Mouse (Mus musculus): ENCODE measurements at regions not wholly inside any gene's neighbourhood (a gene's known extent, or its start where the extent isn't known, plus 50 kb on each side); places are given as distances from the start of the nearest gene placed in this dataset.

DNA sequence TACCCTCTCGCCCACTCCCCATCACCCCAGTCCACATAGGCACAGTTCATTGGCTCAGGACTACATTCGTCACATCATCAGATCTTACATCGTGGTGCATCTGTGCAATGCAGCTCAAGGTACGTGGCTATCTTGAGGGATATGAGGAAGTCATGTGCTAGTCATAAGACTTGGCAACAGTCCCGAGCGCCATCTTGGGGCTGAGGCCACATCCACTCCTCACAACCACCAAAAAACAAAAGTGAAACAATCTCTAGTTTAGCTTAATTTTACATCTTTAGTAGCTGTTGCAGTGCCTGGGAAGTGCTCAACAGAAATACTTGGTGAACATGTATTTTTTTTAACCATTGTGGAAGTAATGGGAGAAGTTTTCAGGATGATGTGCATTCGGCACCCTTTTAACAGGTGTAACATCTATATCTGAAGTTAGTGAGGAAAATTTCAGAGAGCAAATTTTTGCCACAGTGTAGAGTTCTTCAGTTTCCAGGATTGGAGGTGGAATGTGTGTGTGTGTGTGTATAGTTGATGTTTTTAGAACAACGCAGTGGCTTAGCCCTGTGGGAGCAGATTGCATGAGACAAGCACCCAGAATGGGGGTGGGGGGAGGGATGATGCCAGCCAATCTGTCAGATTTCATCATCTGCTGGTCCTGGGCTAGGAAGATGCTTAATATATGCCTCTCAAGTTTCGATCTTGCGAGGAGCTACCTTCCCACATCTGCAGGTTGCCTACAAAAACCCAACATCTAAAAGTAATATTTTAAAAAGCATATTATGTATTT, 716.4 kb upstream of the 4930444P10Rik start:
- TF ChIP-seq CTCF (IDR thresholded peaks at IDR 0.05; ENCODE audit: borderline replicate concordance, insufficient read depth, low read length) (no peak), POLR2A (IDR thresholded peaks at IDR 0.05; ENCODE audit: low read depth, low read length) (no peak)
